Mouse (Mus musculus): ENCODE measurements around the gene Acpp. TPM values are rescaled to one million over a fixed set of nuclear protein-coding genes. Genes with fewer than 3 reads are reported as not detected.
A peak's percentile ranks its signal among the peaks of the same experiment; 100 is the strongest.

The Acpp gene
- polyA plus RNA-seq, 1 experiment: 15.4 TPM

- no peak for DNase-seq (ENCODE audit: low read depth)
These were observed 32.7 kb downstream of the Acpp start for GRCm38 (mm10) chr9:104304800-104305199.

- DNase-seq (ENCODE audit: low read depth): no peak
These were observed 33.2 kb downstream of the Acpp start for GRCm38 (mm10) chr9:104304376-104304775.

GRCm38 (mm10) chr9:104300569-104300968, 37.0 kb downstream of the Acpp start:
- DNase-seq (ENCODE audit: low read depth): no peak

DNA sequence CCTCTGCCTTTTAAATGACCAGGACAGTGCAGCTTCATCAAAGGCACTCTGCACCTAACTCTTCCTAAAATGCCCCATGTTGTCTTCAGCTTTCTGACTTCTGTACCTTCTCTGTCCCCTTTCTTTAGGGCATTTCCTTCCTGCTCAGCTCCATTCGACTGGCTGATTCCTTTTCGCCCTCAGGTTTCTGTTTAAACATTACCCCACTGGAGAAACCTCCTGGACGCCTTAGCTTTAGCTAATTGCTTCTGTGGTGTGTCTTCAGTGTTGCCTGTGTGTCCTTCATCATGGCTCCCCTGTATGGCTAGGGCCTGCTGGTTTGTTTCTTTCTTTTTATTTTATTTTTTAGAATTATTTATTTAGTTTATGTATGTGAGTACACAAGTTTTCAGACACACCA, 40.5 kb downstream of the Acpp start:
- no peak for DNase-seq (ENCODE audit: low read depth)

- DNase-seq (ENCODE audit: low read depth): no peak
These were observed 52.6 kb downstream of the Acpp start for GRCm38 (mm10) chr9:104284934-104285333.

DNA sequence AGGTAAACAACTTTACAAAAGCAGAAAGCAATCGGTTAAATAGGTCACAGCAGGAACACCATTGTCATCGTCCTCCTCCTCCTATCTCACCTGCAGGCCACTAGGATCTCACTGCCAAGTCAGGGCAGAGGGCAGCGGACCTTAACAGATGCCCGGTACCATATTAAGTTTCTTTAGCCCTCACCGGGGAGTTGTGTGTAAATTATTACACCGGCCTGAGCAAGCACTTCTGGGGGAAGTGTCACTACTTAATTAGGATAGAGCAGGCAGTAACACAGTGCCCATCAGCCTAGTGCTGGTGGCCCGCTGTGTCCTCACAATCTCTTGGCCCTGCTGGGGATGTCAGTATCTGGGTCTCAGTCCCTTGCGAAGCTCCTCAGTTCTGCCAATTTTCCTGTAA, 55.0 kb downstream of the Acpp start:
- DNase-seq (ENCODE audit: low read depth): no peak

- DNase-seq (ENCODE audit: low read depth): no peak
These were observed 55.8 kb downstream of the Acpp start for GRCm38 (mm10) chr9:104281737-104282136.

DNA sequence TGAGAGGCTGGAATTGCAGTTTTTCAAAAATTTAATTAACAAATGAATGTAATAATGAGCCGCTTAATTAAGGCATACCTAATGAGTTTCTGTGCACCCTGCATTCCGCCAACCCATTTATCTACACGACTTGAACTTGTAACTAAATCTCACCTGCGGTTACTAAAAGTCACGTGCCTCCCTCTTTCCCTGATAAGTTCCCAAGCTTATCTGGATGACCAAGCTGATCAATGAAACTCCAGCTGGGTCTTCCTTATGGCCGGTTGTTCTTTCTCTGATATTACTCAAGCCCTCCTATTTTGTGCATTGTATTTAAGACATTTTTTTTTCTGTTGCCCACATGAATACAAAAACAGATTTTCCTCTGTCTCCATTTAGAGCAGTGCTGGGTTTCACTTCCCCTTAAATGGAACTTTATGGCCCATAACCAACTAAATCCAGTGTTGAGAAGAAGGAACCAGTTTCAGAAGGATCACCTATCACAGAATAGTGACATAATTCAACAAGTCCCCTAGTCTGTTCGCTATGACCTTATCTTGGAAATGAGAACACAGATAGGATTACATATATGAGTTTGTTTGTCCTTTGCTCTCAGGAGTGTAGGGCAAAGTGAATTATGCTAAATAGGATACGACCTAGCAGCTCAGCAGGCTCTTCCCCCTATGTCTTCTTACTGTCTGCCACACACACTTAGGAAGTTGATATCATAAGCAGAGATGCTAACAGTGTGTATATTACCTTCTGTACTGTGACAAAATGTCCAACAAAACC, 56.6 kb downstream of the Acpp start:
- DNase-seq (ENCODE audit: low read depth): no peak

DNA sequence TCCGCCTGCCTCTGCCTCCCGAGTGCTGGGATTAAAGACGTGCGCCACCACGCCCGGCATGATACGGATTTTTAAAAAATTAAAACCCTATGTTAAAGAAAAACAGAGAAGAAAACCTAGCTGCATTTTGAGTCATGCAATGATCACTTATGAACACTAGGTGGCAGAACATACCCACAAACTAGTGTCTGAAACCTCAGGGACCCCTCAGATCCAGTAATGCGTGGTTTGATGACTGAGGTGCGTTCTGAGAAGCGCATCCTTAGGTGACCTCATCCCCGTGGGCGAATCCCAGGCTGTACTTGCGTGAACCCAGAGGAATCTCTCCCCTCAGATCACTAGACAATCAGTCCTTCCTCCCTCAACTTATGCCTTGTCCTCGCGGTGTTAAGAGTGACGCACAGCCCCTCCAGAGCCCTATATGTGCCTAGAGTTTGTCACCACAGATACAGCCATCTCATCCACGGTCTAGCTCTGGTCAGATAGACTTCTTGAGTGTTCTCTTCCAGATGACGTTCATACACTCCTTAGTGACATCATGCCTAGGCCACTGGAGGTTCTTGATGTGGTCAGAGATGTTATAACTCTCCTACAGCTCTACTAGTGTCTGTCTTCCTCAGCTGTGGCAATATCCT, 59.9 kb downstream of the Acpp start:
- no peak for DNase-seq (ENCODE audit: low read depth)

DNA sequence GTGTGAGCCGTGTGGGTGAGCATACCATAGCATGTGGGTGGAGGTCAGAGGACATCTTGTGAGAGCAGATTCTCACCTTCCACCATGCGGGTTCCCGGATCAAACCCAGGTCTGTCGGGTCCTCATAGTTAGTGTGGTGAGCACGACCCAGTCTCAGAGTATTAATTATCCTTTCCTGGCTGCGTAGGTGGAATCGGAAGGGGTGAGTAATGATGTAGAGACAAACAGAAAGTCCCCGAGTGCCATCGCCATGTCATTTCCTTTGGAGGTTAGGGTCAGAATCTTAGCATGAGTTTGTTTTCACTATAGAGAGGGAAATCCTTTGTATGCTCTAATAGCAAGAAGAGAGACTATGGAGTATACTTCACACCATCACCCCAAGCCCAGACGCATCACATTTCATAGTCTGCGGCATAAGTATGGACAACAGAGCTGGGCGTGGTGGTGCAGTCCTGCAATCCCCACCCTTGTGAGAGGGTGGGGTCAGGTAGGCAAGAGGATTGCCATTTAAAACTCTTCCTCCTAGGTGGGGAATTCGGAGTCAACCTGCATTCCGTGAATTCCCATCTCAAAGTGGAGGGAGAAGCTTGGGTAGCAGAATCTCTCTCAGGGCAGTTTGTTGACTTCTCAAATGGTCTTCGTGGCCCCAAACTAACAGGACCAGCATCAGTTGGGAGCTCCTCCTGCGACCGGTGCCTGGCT, 62.3 kb downstream of the Acpp start:
- no peak for DNase-seq (ENCODE audit: low read depth)

- DNase-seq (ENCODE audit: low read depth): no peak
These were observed 65.5 kb downstream of the Acpp start for GRCm38 (mm10) chr9:104272057-104272456.

GRCm38 (mm10) chr9:104271642-104272041, 65.9 kb downstream of the Acpp start:
- DNase-seq (ENCODE audit: low read depth): no peak

GRCm38 (mm10) chr9:104269944-104270343, 67.6 kb downstream of the Acpp start:
- DNase-seq (ENCODE audit: low read depth): no peak

GRCm38 (mm10) chr9:104269349-104269871, 68.1 kb downstream of the Acpp start:
- DNase-seq (ENCODE audit: low read depth): no peak

- DNase-seq (ENCODE audit: low read depth): no peak
These were observed 73.0 kb downstream of the Acpp start for GRCm38 (mm10) chr9:104264567-104264966.

DNA sequence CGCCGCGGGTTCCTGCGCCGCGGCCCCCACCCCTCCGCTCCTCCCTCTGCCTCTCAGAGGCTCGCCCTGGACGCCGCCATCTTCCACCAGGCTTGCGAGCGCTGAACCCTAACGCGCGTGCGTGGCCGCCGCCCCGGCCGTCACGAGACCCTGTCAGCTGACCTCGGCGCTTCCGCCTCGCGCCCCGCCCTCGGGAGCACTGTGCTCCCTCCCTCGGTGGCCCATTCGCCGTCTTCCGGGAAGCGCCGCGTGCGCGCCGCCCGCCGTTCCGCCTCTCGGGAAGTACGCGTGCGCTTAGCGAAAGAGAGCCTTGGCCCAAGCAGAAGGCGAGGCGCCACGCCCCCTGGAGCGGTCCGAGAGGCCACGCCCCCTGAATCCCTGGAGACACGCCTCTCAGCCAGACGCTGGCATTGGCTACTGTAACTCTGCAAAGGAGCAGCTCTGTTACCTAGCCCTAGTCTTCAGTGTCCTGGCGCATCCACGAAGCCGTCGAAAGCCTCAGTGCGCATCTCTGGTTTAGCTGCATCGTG, 74.7 kb downstream of the Acpp start, which contains the start of gene Dnajc13:
Gene Dnajc13 (minus strand): TSS at position 108 of the 530 bp plus-strand sequence.
- peak; percentile 60 for DNase-seq (ENCODE audit: low read depth)

DNA sequence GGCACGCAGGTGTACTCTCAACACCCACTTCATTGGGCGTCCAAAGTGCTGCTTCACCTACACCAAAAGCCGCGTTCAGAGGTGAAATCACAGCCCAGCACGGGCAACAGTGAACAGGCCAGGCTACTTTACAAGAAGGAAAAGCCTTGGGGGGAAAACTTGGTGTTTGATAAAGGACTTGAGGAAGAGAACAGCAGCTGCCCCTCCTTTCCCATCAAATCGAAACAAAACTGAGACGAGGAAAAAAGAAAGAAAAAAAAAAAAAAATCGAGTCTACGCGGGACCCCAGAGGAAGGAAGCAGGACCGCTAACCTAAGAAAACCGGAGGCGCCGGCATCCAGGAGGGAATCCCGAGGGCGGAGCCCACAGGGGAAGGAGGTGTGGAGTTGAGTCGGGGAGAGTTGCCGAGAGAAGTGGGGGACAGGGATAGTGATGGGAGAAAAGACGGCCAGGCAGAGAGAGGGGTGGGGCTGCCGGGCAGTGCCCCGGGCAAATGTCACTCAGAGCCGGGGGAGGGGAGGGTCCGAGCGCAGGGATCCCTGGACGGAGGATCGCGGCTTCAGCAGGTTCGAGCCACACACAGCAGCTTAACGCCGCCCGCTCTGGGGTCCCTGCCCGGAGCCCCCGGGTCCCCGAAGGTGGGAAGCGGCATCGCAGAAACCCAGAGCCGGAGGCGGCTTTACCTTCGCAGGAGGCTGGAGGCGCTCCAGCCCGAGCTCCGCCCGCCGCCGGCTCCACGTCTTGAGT, 75.4 kb downstream of the Acpp start:
- DNase-seq (ENCODE audit: low read depth): no peak

DNA sequence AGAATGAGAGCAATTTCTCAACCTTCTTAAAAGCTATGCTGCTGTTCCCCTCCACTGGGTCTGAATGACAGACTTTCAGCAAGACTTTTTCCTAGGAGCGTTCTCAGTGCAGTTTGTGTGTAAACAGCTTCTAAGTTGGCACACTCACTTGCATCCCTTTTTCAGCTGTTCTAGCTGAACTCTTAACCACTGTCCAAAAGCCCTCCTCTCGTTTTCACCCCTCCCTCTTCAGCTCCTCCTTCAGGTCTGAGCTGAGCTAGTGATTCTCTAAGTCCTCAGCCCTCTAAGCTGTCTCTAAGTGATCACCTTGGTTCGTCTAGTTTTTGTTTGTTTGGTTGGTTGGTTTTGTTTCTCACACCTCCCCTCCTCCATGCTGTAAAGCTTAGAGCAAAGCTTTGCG, 77.2 kb downstream of the Acpp start:
- DNase-seq (ENCODE audit: low read depth): no peak

GRCm38 (mm10) chr9:104256085-104256484, 81.5 kb downstream of the Acpp start:
- DNase-seq (ENCODE audit: low read depth): no peak

DNA sequence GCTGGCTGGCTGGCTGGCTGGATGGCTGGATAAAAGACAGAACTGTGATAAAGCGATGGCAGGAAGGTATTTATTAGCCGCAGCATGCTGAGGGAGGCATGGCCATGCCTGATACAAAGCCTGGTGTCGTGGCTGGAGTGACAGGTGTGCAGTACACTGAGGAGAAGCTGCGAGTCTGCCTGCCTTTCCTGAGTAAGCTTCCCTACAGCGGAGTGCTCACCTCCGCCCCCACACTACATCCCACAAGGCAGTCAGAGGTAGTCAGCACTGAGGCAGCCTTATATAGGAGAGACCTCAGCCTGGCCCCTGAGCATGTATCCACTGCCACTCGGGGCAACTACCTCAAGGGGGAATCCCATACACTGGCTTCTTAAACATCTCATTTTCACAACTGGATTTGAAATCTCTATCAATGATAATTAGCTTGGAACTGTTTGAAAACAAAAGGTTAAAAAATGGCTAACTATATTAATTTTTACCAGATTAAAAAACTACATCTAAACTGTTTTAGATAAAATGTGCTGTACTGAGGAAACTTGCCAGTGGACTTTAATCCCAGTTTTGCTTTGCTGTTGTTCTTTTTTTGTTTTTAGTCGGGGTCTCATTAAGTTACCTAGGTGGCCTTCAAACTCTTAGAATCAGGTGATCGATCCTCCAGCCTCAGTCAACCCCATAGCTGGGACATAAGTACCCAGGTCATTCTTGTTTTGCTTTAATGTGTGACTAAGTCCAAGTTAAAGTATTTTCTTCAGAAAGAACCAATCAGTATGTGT, 83.0 kb downstream of the Acpp start:
- DNase-seq (ENCODE audit: low read depth): no peak

DNA sequence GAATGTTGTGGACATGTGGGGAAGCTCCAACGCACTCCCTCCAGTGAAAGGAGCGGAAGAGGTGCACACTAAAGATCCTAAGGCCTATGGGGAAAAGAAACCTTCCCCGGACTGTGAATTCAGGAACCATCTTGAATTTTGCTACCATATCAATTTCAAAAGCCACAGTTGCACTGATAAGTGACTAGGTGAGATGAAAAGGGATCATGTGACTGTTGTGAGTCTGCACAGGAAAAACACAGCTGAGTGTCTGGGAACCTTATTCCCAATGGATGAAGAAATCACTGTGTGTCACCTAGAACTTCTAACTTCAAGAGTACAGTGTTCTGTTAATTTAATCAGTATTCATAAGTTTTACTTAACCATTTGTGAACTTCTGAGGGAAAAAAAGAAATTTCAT, 84.9 kb downstream of the Acpp start:
- no peak for DNase-seq (ENCODE audit: low read depth)
